Mouse (Mus musculus) lung, adult 2 months (tissue): Measurements from ENCODE around the gene Mynn.

ENCODE experiments used
- CTCF ChIP-seq: fragments of 200-500 bp; IDR thresholded peaks from 2 replicates; pipeline ENCODE4 v1.5.1; 2011; ENCODE audit warnings: mild to moderate bottlenecking, low read length, control low read depth; ENCODE audit not compliant: insufficient read depth
- POLR2A ChIP-seq: fragments of 200-500 bp; IDR thresholded peaks from 2 replicates; pipeline ENCODE4 v1.6.1; 2011; ENCODE audit warnings: low read depth, mild to moderate bottlenecking, control low read depth, low read length, borderline replicate concordance; ENCODE audit errors: extremely low read depth

DNA sequence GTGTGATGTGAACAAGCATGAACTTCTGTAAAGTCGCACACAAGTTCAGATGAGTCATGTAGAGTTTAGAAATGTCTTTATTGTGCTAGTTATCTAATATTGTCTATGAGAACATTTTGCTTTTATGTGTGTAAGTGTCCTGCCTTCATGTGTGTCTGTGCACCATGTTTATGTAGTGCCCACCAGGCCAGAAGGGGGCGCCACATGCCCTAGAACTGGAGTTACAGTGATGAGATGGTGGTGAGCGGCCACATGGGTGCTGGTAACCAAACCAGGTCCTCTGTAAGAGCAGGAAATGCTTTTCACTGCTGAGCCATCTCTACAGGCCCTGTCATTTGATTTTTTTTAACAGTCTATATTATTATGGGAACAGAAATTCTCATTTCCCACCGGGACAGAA is 33.8 kb downstream of the Mynn start:
- TF ChIP-seq CTCF (no peak), POLR2A (no peak)
